Mouse (Mus musculus): ENCODE measurements around the gene Prickle2.

Prickle2 gene

GRCm38 (mm10) chr6:92706145-92706466 is at the start of gene Prickle2:
TSS of gene Prickle2 (minus strand) at chr6:92706155.
- no peak for DNase-seq (ENCODE audit: low read depth, low spot score)

DNA sequence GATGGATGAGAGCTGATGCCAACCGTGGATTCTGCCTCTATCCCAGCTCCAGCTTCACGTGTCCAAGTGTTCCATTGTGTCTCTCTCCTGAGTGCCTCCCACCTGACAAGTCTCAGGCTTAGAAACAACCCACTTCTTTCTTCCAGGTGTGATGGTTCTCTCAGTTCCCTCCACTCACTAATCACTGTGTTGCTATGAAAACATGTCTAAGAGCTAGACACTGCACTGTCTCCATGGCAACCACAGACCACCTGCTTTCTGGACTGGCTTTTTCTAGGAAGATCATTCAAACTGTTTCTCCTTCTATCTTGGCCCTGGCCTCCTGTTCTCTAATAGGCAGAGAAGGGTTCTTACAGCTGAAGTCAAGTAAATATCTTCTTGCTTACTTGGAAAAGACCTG is 46.8 kb upstream of the Prickle2 start:
- DNase-seq (ENCODE audit: low read depth, low spot score): no peak

- DNase-seq (ENCODE audit: low read depth, low spot score): no peak
Observed at GRCm38 (mm10) chr6:92749420-92749819, 43.5 kb upstream of the Prickle2 start.

DNA sequence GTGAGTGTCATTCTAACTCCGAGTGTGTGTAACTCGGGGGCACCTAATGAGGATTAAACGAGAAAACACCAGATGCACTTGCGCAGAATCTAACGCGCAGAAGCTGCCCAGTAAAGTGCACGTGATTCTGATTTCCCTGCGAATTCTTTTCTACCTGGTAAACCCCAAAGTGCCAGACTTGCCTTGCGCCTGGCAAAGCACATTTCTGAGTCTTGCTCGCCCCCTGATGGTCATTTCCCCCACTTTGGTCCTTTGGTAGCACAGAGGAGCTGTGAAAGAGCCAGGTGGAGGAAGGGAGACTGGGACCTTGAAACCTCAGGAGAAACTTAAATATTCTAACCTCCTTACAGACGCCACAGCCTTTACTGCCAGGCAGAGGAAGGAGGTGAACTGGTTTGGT is 37.6 kb upstream of the Prickle2 start:
- DNase-seq (ENCODE audit: low read depth, low spot score): no peak

GRCm38 (mm10) chr6:92737116-92737515 is 31.2 kb upstream of the Prickle2 start:
- no peak for DNase-seq (ENCODE audit: low read depth, low spot score)

GRCm38 (mm10) chr6:92733651-92734050 is 27.7 kb upstream of the Prickle2 start:
- DNase-seq (ENCODE audit: low read depth, low spot score): no peak

DNA sequence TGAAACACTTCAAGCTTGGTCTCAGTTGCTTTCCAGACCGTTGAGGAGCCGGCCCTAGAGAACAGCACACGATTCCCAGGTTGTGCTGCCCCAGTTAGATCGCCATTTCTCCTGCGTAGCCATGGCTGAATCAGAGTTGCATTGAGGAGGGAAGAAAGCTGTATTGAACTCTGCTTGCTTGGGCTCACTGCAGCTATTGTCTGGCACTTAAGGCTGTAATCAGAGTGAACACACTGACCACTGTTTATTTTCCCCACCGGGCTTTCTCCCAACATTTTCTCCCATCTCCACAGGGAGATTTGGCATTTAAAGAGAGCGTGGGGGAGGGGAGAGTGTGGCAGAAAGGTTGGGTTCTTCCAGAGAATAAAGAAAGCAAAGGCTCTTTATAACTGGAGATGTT is 22.6 kb upstream of the Prickle2 start:
- DNase-seq (ENCODE audit: low read depth, low spot score): no peak

- DNase-seq (ENCODE audit: low read depth, low spot score): peak; percentile 18
Observed at GRCm38 (mm10) chr6:92728084-92728483, 22.1 kb upstream of the Prickle2 start.

DNA sequence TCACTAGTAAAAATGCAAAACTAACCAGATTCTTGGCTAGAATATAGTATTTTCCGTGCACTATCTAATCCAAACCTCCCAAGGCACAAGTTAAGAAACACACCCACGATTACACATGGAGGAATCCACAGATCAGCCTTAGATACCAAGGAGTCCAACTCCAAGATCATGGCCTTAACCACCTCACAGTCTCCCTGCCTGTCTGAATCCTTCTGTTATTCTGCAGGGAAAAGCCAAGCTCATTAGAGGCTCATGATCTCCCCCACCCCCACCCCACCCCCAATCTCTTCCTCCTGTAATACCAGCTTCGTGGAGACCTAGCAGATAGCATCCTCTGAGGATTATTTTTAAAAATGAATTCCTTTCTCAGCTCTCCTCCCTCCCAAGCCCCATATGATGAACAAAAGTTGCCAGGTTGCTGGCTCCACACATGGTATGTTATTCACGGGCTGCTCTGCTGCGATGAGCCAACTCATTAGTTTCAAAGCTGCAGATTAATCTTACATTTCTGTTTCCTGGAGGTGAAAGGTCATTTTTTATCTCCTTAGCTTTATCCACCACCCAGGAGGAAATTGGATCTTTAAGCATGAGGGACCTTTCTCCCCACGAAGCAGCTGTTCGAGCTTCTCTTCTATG is 21.5 kb upstream of the Prickle2 start:
- no peak for DNase-seq (ENCODE audit: low read depth, low spot score)

DNA sequence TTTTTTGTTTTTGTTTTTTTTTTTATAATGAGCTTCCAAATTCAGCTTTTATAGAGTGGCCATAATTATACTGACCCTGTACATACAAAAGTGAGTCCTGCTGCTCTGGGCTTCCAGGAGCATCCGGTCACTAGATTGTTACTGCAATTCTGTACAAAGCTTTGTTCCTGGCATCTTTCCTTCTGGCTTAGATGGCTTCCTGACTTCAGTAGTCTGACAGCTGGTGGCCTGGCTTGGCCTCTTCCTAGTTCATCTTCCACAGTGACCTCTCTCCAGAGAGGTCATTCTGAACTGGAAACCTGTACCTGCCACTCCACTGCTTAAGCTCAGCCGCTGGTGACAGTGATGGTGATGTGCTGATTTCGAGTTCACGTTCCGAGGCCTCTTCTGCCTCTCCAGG is 20.2 kb upstream of the Prickle2 start:
- no peak for DNase-seq (ENCODE audit: low read depth, low spot score)

DNA sequence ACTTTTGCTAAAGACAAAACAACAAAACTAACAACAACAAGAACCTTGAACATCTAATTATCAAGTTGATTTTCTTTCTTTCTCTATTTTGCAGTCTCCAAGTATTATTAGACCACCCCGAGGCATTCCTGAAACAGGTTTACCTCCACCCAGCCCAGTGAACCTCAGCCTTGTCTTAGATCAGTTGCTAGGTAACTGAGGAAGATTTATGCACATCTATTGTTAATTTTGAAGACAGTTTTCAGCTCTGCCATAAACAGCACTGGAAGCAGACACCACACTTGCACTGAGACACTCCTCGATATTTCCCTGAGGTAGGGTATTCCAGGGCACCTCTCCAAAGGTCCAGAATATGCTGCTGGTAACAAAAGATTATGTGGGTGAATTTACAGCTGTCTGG is 18.4 kb upstream of the Prickle2 start:
- DNase-seq (ENCODE audit: low read depth, low spot score): no peak

DNA sequence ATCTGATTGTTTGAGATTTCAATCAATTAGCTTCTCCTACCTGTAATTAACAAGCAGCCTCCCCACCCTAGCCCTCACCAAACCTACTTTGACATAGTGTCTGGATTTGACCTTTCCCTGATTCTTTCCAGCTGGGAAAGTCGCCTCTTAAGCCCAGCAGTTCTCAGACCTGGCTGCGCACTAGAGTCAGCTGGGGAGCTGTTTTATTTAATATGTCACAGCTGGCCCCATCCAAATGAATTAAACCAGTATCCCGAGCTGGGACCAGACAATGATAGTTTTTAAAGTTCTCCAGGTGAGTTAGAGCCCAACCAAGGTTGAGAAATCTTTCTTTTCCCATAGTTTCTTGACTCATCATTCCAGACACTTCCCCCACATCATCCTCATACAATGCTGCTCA is 9.9 kb upstream of the Prickle2 start:
- DNase-seq (ENCODE audit: low read depth, low spot score): no peak

DNA sequence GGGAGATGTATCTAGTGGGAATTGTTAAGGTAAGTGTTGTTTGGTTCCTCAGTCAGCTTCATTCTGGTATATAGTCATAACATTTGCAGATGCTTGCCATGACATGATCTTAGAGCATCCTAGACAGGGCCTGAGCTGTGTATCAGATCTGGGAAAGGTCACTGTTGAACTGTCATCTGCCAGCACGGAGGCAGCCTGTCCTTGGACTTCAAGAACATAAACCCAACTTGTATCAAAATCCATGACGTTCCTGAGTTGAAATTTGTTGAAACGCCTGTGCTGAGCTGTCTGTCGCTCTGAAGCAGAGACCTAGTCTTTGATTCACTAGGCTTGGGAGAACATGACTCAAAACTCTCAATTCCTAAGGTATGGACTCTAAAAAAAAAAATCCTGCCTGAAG is 8.8 kb upstream of the Prickle2 start:
- DNase-seq (ENCODE audit: low read depth, low spot score): no peak

DNA sequence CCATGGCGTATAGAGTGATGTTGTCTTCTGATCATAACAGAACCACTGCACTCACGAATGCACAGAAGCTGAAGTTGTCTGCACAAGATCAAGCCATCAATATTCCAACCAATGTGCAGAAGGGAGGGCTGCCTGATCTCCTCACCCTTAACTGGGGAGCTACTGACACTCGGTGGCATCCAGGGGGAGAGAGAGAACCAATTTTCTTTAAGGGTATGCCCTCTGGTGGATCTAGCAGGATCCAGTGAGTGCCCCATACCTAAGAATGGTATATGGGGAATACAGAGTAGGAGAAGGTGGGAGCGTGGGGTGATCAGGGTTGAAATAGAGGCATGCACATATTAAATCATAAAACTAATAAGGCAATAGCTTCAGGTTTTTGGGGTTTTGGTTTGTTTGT is 2.2 kb upstream of the Prickle2 start:
- DNase-seq (ENCODE audit: low read depth, low spot score): no peak

GRCm38 (mm10) chr6:92705353-92706144 is 406 bp downstream of the Prickle2 start:
- no peak for DNase-seq (ENCODE audit: low read depth, low spot score)

DNA sequence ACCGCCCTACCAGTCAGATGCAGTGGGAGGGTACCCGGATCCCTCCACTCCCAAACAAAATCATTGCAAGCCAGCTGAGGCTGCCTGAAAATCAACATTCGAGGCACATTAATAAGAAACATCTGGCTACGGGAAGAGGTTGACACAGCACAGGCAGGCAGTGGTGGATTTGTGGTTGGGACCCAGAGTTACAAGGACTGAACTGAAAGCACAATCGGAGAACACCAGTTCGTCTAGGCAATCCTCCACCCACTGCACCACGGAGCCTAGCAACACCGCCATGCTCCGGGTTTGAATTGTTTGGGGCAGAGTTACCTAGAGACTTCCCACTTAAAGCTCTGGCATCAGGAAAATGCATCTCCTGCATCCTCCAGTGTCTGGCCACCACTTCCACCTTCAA is 1.1 kb downstream of the Prickle2 start:
- no peak for DNase-seq (ENCODE audit: low read depth, low spot score)

DNA sequence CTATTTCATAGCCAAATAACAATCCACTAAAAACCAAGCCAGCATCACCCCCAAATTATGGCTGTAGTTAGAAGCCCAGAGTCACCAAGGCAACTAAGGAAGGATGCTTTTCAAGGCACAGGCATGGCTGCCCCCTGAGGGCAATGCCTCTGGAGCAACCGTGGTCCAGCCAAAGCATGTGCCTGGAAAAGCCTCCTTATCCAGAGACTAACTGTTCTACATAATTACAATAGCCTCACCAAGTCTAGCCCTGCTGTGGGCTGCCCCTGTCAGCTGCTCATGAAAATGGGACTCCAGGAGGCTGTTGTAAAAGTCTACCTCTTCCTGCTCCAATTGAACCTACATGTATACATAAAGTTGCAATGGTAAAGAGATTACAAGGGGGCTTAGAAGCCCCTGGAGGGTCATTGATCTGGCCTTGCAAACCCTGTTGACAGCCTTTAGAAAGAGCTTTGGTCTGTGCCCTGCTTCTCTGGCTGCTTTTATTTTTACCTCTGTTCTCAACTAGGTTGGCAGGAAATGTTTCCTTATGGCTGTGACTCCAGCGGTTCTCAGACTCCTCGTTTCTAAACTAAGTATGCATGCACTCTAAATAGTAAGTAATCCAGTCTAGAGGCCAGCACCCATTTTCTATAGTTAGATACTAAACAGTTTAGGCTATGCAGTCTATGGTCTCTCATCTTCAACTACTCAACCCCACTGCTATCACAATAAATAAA is 6.3 kb downstream of the Prickle2 start:
- no peak for DNase-seq (ENCODE audit: low read depth, low spot score)

DNA sequence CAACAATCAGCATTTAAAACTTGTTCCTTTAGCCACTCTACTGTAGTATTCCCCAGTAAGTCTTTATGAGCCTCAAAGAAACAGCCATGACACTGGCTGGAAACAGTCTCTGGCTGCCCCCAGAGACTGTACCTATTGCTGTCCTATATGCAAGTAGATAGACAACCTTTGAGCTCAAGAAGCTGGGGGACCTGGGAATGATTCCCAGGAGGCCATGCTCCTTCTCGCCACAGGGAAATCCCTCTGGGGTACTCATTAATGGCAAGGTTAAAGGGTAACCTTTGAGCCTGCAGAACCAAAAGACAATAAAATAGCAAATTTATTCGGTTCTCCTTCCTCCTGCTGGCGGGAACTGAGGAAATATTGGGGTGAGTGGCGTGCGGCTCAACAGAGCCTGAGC is 8.1 kb downstream of the Prickle2 start:
- no peak for DNase-seq (ENCODE audit: low read depth, low spot score)

DNA sequence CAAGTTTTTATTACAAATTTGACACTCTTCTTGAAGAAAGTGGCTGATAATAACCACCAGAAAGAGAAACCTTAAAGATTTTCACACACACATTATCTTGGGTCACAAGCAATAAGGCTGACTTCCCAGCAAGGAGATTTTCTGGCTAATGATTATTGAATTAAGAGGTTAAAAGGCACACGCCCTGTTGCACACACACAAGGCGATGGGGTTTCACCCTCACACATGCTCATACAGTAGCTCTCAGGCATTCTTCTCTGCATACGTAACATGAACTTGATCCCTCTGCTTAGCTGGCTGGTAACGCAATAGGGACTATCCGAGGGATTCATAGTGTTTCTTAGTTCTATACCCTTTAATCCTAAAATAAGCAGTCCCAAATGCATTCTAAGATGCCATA is 18.6 kb downstream of the Prickle2 start:
- DNase-seq (ENCODE audit: low read depth, low spot score): no peak

DNA sequence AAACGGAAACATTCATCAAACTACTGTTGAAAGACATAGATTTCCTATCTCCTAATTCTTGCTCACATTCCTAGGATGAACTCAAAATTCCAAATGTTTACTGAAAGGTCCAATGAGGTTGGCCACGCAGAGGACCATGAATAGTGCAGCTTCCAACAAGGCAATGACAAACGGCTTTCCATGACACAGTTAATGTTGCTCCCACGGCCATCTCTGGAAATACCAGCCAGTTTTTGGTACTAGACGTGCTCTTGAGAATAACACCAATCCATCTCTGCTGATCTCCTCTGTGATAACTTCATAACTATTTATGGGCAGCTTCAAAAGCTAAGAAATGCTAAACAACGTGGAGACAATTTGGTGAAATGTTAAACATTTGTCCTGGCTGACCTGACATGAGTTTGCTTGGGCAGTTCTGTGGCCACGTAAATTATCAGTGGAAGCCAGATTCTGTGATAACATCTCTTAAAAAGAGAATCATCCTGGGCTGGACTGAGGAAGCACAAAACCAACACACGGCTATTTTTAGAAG is 31.5 kb downstream of the Prickle2 start:
- no peak for DNase-seq (ENCODE audit: low read depth, low spot score)

- DNase-seq (ENCODE audit: low read depth, low spot score): no peak
Observed at GRCm38 (mm10) chr6:92670518-92671147, 35.3 kb downstream of the Prickle2 start.

- no peak for DNase-seq (ENCODE audit: low read depth, low spot score)
Observed at GRCm38 (mm10) chr6:92669623-92670022, 36.3 kb downstream of the Prickle2 start.

All from CD4-positive, CD25-positive, alpha-beta regulatory T cell, adult 2 months (primary cell).